Mouse (Mus musculus): ENCODE data around the gene Slc5a6.

DNA sequence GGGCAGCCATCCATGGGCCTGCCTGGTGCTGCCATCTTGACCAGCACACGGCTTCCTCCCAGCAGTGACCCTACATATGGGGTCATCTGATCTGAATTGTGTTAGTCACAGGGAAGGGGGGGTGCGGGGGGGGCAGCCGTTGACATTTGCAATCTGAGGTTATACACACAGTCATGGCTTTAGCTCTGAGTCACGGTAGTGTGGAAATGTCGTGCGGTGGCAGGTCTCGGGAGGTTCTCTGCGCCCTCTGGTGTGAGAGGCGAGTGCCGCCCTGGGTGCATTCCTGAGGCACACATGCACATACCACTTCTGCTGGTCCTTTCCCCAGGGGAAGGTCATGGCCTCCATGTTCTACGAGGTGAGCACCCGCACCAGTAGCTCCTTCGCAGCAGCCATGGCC lies 27.6 kb upstream of the Slc5a6 start:
- TF ChIP-seq TAL1 (IDR thresholded peaks at IDR 0.05; ENCODE audit: low read length) (no peak), GATA1 (IDR thresholded peaks at IDR 0.05; ENCODE audit: low read length) (no peak)
